Mouse (Mus musculus) forebrain, postnatal 0 days (tissue): ENCODE results near the gene Plekhb2. TPM values are rescaled to one million over a fixed set of nuclear protein-coding genes. Genes with fewer than 3 reads are reported as not detected.

Source experiments
- ATAC-seq: fragments of 200-750 bp; cut with Nextera tagmentation; 2 replicates; pipeline ENCODE4 v1.8.0; 2017; ENCODE audit warnings: mild to moderate bottlenecking, moderate library complexity
- DNase-seq: peaks from one replicate; pipeline ENCODE4 v3.0.0-alpha.2; 2015
- H3K27ac ChIP-seq: fragments of 300-500 bp; sonication (generic); 2 replicates; pipeline ENCODE4 v1.5.1; 2014; ENCODE audit warnings: low read depth, mild to moderate bottlenecking, antibody characterized with exemption, low read length, moderate library complexity, mixed read lengths
- H3K27me3 ChIP-seq: fragments of 300-500 bp; sonication (generic); 2 replicates; pipeline ENCODE4 v1.6.1; 2014; ENCODE audit warnings: mild to moderate bottlenecking, low read length, mixed read lengths; ENCODE audit not compliant: insufficient read depth
- H3K36me3 ChIP-seq: fragments of 300-500 bp; sonication (generic); 2 replicates; pipeline ENCODE4 v1.6.1; 2014; ENCODE audit warnings: mild to moderate bottlenecking, moderate library complexity; ENCODE audit not compliant: insufficient read depth
- H3K4me1 ChIP-seq: fragments of 300-500 bp; sonication (generic); 2 replicates; pipeline ENCODE4 v1.6.1; 2014; ENCODE audit warnings: antibody characterized with exemption; ENCODE audit not compliant: insufficient read depth
- H3K4me2 ChIP-seq: fragments of 300-500 bp; sonication (generic); 2 replicates; pipeline ENCODE4 v1.6.1; 2014; ENCODE audit warnings: low read depth, mild to moderate bottlenecking, moderate library complexity
- H3K4me3 ChIP-seq: fragments of 300-500 bp; sonication (generic); 2 replicates; pipeline ENCODE4 v1.5.1; 2014; ENCODE audit warnings: low read depth, low read length, mixed read lengths
- H3K9ac ChIP-seq: fragments of 300-500 bp; sonication (generic); 2 replicates; pipeline ENCODE4 v1.6.1; 2014; ENCODE audit warnings: mild to moderate bottlenecking
- H3K9me3 ChIP-seq: fragments of 300-500 bp; sonication (generic); 2 replicates; pipeline ENCODE4 v1.6.1; 2016; ENCODE audit warnings: low read length
- CTCF ChIP-seq: sonication (generic); IDR thresholded peaks from 2 replicates; pipeline ENCODE4 v1.5.1; 2016; ENCODE audit warnings: antibody characterized with exemption, control low read depth, low read depth
- WGBS: fragments of 180-500 bp; shearing (Covaris S2); extraction: QIAGEN DNeasy Blood & Tissue Kit; methylation state at CpG from one replicate; pipeline ENCODE4 v1.1.7; 2014; 5-methylcytosine and 5-hydroxymethylcytosine counted together
- polyA plus RNA-seq: library from polyadenylated mRNA; unstranded; fragments of >200 nt; fragmentation: Nextera tagmentation; extraction: Ambion mirVana; gene quantifications from 2 replicates; pipeline ENCODE4 v1.2.1, GENCODE M21; 2015
- total RNA-seq: library from RNA; depleted of rRNA; stranded (reverse); fragments of >200 nt; gene quantifications from 2 replicates; pipeline ENCODE4 v1.2.3, GENCODE M21; 2014

Plekhb2 gene
- total and polyA plus RNA-seq, 2 experiments from 2014 or later, result 80.5 to 86.1 TPM

GRCm38 (mm10) chr1:34855056-34855739 is 5.4 kb downstream of the Plekhb2 start:
- peaks cover 9% of the 10 kb centered on the region; the same call in 1 of the 2 replicates for H3K4me1 ChIP-seq
- no peaks in the 10 kb centered on the region for H3K27me3 ChIP-seq
- H3K36me3 ChIP-seq, result no peaks in the 10 kb centered on the region
- no peaks in the 10 kb centered on the region for H3K9me3 ChIP-seq
- H3K9ac ChIP-seq, result no peak overlapping the region
- no peak for ATAC-seq
- H3K27ac ChIP-seq, result no peak overlapping the region
- WGBS, result 89% methylated on average over 12 of the region's 12 CpGs
- no peak overlapping the region for H3K4me2 ChIP-seq
- TF ChIP-seq CTCF, result no peak
- no peak overlapping the region for H3K4me3 ChIP-seq
- no peak for DNase-seq

GRCm38 (mm10) chr1:34858671-34859070 is 8.9 kb downstream of the Plekhb2 start:
- no peak overlapping the region for H3K9ac ChIP-seq
- DNase-seq (no peak), ATAC-seq (no peak)
- WGBS, result 84% methylated on average over 5 of the region's 5 CpGs
- TF ChIP-seq CTCF, result no peak
- H3K4me1 ChIP-seq, result no peaks in the 10 kb centered on the region
- H3K4me2 ChIP-seq, result no peak overlapping the region
- peaks cover 17% of the 10 kb centered on the region; the same call in 1 of the 2 replicates for H3K36me3 ChIP-seq
- no peak overlapping the region for H3K4me3 ChIP-seq
- H3K27ac ChIP-seq, result no peak overlapping the region
- no peaks in the 10 kb centered on the region for H3K27me3 ChIP-seq
- no peaks in the 10 kb centered on the region for H3K9me3 ChIP-seq

- WGBS, result 85% methylated on average over 3 of the region's 3 CpGs
- Histone ChIP-seq H3K4me2 (no peak overlapping the region), H3K27ac (no peak overlapping the region), H3K4me3 (no peak overlapping the region), H3K27me3 (no peaks in the 10 kb centered on the region), H3K36me3 (peaks cover 28% of the 10 kb centered on the region), H3K9ac (no peak overlapping the region), H3K9me3 (no peaks in the 10 kb centered on the region), H3K4me1 (no peaks in the 10 kb centered on the region)
- no peak for TF ChIP-seq CTCF
- DNase-seq (no peak), ATAC-seq (no peak)
Observed at GRCm38 (mm10) chr1:34859761-34860160, 10.0 kb downstream of the Plekhb2 start.

GRCm38 (mm10) chr1:34860205-34860604 is 10.4 kb downstream of the Plekhb2 start:
- Histone ChIP-seq H3K27ac (no peak overlapping the region), H3K27me3 (no peaks in the 10 kb centered on the region), H3K9ac (no peak overlapping the region), H3K36me3 (peaks cover 32% of the 10 kb centered on the region), H3K4me3 (no peak overlapping the region), H3K9me3 (no peaks in the 10 kb centered on the region), H3K4me2 (no peak overlapping the region), H3K4me1 (no peaks in the 10 kb centered on the region)
- no peak for TF ChIP-seq CTCF
- no peak for DNase-seq
- 91% methylated on average over 7 of the region's 7 CpGs for WGBS
- ATAC-seq, result no peak

GRCm38 (mm10) chr1:34862877-34863276 is 13.1 kb downstream of the Plekhb2 start:
- Histone ChIP-seq H3K27ac (no peak overlapping the region), H3K4me1 (no peaks in the 10 kb centered on the region), H3K9ac (no peak overlapping the region), H3K4me2 (no peak overlapping the region), H3K27me3 (no peaks in the 10 kb centered on the region), H3K4me3 (no peak overlapping the region), H3K36me3 (peaks cover 42% of the 10 kb centered on the region), H3K9me3 (no peaks in the 10 kb centered on the region)
- DNase-seq, result no peak
- ATAC-seq, result no peak
- no peak for TF ChIP-seq CTCF
- 93% methylated on average over 13 of the region's 13 CpGs for whole genome bisulfite sequencing

- Histone ChIP-seq H3K27me3 (no peaks in the 10 kb centered on the region), H3K9me3 (no peaks in the 10 kb centered on the region), H3K4me2 (no peak overlapping the region), H3K27ac (no peak overlapping the region), H3K4me1 (no peaks in the 10 kb centered on the region), H3K4me3 (no peak overlapping the region), H3K36me3 (peaks cover 47% of the 10 kb centered on the region), H3K9ac (no peak overlapping the region)
- 78% methylated on average over 7 of the region's 7 CpGs for WGBS
- ATAC-seq (no peak), DNase-seq (no peak)
- no peak for TF ChIP-seq CTCF
Observed at GRCm38 (mm10) chr1:34863323-34863722, 13.5 kb downstream of the Plekhb2 start.

GRCm38 (mm10) chr1:34864243-34864642 is 14.5 kb downstream of the Plekhb2 start:
- Histone ChIP-seq H3K4me3 (no peak overlapping the region), H3K4me2 (no peak overlapping the region), H3K4me1 (no peaks in the 10 kb centered on the region), H3K9ac (no peak overlapping the region), H3K27me3 (no peaks in the 10 kb centered on the region), H3K27ac (no peak overlapping the region), H3K36me3 (peaks cover 56% of the 10 kb centered on the region), H3K9me3 (no peaks in the 10 kb centered on the region)
- TF ChIP-seq CTCF, result no peak
- WGBS, result 90% methylated on average over 7 of the region's 7 CpGs
- DNase-seq (no peak), ATAC-seq (no peak)
